Mouse (Mus musculus) left cerebral cortex, postnatal 25 days (tissue): ENCODE results near the gene Dlx4. TPM values are rescaled to one million over a fixed set of nuclear protein-coding genes. Genes with fewer than 3 reads are reported as not detected.
A peak's percentile ranks its signal among the peaks of the same experiment; 100 is the strongest.

Experiments
- DNase-seq, 2 experiments: peaks; one replicate each; pipeline ENCODE4 v3.0.0; 2022; ENCODE audit warnings: low spot score in 2 of 2, mixed read lengths in 1 of 2
- intact Hi-C: fragments of 180-260 bp; cut with DNase I; formaldehyde crosslinking; loops from one replicate; pipeline ENCODE4 v1.15.1; 2025
- total RNA-seq, 2 experiments: library from RNA; stranded (reverse); gene quantifications; 2 replicates each; pipeline ENCODE4 v1.2.3; 2021

Dlx4 gene
- total RNA-seq, 2 experiments from 2014 or later: not detected

DNA sequence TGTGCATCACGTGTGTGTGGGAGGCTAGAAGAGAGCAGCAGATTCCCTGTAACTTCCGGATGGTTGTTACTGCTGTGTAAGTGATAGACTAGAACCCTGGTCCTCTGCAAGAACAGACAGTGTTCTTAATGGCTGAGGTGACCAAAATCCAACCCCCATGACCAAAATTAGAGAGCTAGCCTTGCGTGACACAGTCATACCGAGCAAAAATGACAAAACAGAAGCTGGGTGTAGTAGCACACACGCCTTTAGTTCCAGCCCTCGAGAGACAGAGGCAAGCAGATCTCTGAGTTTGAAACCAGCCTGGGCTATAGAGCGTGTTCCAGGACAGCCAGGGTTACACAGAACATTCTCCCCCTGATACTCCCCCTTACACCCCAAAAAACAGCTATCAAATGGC, 36.0 kb downstream of the Dlx4 start:
- intact Hi-C loops: loop anchor here (10.0 kb wide), 1 partner anchor 265 kb away; no protein-coding TSS in a partner anchor
- no peak for DNase-seq

DNA sequence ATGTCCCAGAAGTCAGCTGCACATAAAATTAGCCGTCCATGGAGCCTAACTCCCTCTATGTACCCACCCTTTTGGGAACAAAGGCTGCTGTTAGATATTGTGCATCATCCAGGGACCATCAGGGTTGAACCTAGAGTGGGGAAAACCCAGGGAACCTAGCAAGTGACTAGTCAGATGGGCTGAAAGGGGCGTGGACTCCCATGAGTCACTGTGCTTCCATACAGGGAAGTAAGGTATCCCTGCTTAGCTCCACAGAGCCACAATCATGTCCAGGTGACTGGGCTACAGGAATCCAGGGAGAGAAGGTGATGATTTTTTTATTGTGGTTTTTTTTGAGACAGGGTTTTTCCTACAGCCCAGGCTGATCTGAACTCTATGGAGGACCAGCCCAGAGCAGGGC, 37.1 kb downstream of the Dlx4 start:
- intact Hi-C loops: loop anchor here (10.0 kb wide), 1 partner anchor 374 kb away; no protein-coding TSS in a partner anchor
- no peak for DNase-seq

DNA sequence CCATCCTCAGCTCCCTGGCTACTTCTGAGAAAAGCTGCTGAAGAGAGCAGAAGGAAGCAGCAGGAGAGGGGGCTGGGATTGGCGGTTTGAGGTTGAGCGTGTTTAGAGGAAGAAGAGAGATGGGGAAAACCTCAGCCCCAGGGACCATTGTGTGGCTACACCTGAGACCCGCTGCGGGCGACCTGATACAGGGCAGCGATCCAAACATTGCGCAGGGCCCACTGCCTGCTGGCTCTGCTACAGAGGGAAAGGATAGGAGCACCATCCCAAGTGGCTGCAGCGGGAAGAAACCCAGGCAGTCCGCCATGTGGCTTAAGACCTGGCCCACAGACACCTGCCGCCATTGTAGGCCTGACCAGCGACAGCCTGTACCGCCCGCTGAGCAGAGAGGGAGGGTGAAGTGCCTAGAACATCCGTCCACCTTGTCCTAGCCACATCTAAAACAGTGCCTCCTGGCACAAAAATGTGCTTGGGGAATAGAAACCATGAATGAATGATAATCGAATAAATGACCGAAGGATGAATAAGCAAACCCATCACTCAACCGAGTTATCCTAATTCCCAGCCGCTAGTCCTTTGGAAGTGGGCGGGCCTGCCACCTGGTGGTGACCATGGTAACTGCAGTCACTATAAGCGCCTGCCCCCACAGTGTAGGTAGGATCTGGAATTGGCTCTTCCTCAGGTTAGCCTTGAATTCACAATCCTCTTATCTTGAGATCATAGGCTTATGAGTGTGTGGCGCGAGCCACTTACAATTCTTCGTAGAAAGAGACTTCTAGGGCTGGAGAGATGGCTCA, 39.4 kb downstream of the Dlx4 start:
- DNase-seq: peak; percentile 75 to 80
- intact Hi-C loops: loop anchor here (1.0 to 10.0 kb wide), 3 partner anchors 30 to 372 kb away; partner anchors contain the start of gene Itga3

DNA sequence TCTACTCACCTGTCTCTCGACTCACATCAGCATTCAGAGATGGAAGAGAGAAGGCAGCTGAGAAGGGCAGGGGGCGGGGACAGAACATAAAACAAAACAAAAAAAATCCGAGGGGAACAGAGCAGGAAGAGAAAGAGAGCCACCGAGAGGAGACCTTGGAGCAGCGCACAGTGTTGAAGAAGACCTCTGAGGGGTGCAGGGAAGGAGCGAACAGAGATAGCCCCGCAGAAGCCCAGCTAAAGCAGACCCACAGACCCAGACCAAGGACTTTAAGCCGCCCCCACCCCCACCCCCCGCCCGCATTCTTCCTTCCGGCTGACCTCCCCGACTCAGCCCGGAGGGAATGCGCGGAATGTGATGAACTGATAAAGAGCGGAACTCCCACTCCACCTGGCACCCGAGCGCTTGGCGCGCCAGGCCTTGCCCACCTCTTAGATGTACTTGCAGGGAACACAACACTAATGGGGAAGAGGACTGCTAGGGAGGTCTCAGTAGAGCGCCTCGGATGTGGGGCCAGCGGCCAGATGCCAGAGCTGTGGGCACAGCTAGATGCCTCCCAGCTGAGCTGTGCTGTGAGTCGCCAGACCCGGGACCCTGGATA, 40.7 kb downstream of the Dlx4 start:
- DNase-seq: no peak
- intact Hi-C loops: loop anchor here (2.0 to 10.0 kb wide), 2 partner anchors 167 to 371 kb away; no protein-coding TSS in a partner anchor

DNA sequence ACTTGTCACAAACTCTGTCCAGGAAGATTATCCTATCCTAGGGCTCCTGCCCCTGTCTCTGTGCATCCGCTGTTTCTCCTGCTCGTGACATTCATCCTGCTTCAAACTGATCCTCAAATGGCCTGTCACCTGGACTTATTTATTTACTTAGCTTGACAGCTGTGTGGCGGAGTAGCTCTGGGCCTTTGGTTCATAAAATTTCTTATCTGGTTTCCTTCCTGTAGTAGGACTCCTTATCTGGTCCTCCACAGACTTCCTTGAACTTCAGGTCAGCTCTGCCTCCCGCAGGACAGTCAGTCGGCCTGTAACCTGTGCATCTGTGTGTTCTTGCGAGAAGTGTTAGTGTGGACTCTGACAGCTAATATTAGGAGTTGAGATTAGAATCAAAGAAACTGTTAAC, 41.8 kb downstream of the Dlx4 start:
- intact Hi-C loops: loop anchor here (2.0 to 10.0 kb wide), 2 partner anchors 165 to 369 kb away; no protein-coding TSS in a partner anchor
- no peak for DNase-seq

DNA sequence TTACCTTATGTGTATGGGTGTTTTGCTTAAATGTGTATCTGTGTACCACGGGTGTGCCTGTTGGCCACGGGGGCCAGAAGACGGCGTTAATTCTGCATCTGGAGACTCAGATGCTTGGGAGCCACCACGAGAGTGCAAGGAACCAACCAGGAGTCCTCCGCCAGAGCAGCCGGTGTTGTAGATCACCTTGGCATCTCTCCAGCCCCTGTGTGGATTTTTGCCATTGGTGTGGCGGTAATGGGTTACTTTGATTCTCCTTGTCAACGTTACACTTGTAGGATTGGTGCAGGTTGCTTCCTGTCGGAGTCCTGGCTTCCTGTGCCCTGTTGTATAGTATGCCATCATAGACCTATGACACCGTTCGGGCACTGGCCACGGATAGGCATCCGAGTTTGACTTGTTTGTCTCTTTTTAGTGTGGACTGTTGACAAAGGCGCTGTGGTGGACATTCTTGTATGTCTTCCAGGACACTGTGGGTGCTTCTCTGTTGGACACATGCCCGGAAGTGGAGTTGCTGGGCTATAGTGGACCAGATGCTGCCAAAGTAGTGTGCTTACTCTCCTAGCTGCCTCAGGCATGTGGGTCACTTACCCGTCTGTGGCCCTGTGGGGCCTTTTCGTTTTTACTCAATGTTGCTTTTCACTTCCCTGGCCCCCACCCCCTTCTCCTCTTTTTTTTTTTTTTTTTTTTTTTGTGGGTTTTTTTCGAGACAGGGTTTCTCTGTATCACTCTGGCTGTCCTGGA, 43.7 kb downstream of the Dlx4 start:
- no peak for DNase-seq
- intact Hi-C loops: loop anchor here (10.0 kb wide), 1 partner anchor 368 kb away; no protein-coding TSS in a partner anchor

DNA sequence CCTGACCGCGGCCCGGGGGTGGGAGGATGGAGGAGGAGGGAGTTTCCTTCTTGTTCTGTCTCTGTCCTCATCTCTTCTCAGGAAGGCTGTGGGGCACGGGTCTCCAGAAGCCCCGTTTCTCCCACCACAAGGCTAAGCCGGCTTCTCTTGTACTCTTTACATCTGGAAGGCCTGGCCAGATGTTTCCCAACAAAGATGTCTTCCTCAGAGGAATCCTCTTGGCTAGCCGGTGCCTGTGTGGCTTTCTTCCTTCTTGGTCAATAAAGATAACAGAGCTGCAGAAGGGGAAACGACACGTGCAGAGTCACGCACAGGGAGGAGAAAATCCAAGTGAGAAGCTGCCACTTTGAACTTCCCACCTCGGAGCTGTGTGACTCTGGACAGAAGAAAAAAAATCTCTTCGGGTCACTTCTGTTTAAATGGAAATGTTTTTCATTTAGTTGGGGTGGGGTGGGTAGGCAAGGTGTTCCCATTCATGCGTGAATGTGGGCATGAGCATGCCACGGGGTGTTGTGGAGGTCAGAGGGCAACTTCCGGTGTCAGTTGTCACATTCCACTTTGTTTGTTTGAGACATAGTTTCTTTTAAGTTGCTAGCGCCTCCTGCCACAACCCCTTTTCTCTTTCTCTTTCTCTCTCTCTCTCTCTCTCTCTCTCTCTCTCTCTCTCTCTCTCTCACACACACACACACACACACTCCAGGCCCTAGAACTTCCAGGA, 44.8 kb downstream of the Dlx4 start:
- DNase-seq: no peak
- intact Hi-C loops: loop anchor here (10.0 kb wide), 1 partner anchor 366 kb away; no protein-coding TSS in a partner anchor

DNA sequence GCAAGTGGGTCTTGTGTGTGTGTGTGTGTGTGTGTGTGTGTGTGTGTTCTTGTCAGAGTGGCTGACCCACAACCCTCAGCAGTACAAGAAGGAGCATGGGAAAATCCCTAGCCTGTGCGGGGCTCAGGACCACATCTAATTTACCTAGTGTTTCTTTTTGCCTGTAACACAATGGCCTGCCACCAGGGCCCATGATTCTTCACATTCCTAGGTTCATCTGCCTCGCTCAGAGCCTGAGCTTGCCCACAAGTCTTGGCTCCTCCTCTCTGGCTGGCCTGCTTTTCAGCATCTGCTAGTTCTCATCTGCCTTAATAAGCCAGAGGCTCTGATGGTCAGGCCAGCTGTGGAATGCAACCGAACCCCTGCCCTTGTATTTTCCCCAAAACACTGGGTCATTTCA, 45.7 kb downstream of the Dlx4 start:
- intact Hi-C loops: loop anchor here (10.0 kb wide), 1 partner anchor 366 kb away; no protein-coding TSS in a partner anchor
- no peak for DNase-seq

DNA sequence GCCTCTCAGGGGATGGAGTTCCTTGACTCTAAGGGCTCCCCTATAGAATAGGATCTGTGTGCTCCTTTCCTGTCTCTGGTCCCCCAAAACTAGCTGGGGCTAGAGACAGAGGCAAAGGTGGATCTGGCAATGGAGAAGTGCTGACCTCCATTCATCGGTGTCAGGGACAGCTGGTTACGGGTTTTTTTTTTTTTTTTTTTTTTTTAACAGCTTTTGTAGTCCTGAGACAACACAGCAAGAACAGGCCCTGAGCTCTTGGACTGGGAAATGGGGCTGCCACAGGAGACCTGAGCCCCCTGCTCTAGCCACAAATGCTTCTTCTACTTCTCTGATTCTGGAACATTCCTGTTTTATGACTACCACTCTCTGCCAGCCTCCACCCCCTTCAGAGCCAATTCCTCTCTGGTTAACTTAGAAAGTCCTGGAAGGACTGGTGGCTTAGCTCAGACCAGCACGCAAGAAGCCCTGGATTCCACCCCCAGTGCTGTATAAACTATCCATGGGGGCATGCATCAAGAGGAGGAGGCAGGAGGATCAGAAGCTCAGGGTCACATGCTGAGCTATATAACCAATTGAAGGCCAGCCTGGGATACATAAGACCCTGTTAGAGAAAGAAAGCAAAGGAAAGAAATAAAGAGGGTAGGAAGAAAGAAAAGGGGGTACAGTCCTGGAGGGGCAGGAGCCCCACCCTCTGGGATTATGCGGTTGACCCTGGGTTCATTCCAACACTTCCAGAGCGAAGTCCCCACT, 47.5 kb downstream of the Dlx4 start:
- intact Hi-C loops: no loop called here
- DNase-seq: no peak

DNA sequence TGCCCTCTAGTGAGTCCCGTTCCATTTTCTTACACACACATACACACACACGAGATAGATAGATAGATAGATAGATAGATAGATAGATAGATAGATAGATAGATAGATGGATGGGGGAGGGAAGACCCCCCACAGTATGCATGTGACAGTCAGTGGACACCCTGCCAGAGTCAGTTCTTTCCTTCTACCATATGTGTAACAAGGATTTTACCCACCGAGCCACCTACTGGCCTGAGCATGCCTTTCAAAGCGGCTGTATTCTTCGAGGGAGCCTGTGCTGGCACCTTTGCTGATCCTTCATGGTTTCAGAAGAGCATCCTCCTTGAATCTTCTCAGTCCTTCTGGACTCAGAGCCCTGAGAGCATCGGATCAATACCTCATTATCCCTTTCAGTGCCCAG, 48.2 kb downstream of the Dlx4 start:
- no peak for DNase-seq
- intact Hi-C loops: no loop called here

DNA sequence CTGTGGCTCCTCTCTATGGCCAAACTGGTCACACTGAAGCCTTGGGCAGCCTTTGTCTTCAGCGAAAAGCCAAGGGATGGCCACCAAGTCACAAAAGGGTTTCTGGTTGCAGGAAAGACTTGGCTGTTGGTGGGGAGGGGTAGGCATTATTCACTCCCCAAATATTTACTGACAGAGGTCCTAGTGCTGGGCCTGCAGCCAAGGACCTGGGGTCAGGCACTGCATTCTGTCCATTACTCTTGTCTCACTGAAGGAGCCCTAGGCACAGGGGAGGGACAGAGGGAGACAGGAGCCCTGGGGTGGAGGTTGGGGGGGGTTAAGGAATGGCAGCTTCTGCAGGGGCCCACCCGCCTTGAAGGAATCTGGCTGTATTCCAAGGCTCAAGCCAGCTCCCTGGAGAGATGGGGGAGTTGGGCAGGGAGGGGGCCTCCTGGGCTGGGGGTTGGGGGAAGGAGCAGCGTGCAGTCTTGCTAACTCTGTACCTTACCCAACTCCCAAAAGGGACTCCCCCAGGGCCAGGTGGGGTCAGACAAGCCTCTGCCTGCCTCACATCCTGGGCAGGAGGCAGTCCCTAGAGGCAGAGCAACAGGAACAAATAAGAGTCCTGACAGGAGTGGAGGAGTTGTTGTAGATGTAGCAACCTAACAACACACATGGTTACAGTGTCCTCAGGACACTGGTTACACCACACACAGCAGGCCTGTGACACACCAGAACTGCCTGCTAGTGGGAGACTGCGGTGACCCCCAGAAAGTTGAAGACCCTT, 49.3 kb downstream of the Dlx4 start:
- intact Hi-C loops: no loop called here
- no peak for DNase-seq

DNA sequence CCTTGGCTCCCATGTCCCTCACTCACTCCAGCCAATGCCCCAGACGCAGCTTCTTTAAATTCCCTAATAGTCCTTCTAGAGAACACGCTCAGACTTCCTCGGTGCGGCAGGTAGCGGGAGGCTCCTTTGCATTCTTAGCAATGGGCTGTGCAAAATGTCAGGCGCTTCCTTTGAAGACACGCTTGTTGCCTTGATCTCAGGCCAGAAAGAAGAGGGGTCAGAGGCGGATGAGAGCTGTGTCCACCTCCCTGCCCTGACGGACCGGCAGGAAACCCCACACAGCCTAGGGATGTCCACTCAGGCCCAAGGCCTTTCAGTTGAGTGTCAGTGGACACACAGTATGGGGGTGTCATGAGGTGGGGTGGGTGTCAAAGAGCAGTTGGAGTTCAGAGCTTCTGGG, 50.5 kb downstream of the Dlx4 start:
- intact Hi-C loops: no loop called here
- DNase-seq: no peak

DNA sequence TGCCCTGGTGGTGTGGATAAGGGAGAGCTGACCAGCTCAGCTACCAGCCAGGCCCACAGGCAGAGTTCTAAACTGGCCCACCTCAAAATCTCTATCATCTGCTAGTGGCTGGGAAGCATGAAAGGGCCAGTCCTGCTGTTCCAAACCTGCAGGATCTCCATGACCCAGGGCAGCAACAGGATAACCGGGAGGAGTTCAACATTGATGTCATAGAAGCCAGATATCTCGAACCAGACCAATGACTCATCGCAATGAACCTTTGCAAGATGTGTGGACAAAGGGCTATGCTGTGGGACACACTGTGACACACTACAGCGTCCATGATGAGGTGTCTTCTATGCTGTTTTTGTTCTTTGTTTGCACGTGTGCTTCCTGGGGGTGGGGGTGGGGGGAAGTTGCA, 53.0 kb downstream of the Dlx4 start:
- DNase-seq: no peak
- intact Hi-C loops: no loop called here

Other genes starting within 250 kb of the Dlx4 start
- 10 to 100 TPM; 22.8 to 31.9 TPM for gene Col1a1, start 210.0 kb downstream of the Dlx4 start, total RNA-seq
- not detected for gene Hils1, start 178.7 kb downstream of the Dlx4 start, total RNA-seq
- under 1 TPM in 1 of 2 experiments, not detected in 1; 0.46 TPM for gene Sgca, start 169.9 kb downstream of the Dlx4 start, total RNA-seq
- 100 to 1,000 TPM; 675 to 703 TPM for gene Ppp1r9b, start 155.2 kb downstream of the Dlx4 start, total RNA-seq
- 10 to 100 TPM; 30.8 to 31.1 TPM for gene Samd14, start 136.4 kb downstream of the Dlx4 start, total RNA-seq
- 10 to 100 TPM; 87.3 to 88.7 TPM for gene Pdk2, start 104.9 kb downstream of the Dlx4 start, total RNA-seq
- gene Itga3, start 69.5 kb downstream of the Dlx4 start, total RNA-seq: 10 to 100 TPM; 13.8 to 14.5 TPM
- gene Dlx3, start 26.1 kb downstream of the Dlx4 start, total RNA-seq: not detected
- gene Tac4, start 115.3 kb upstream of the Dlx4 start, total RNA-seq: not detected
- gene Kat7, start 164.0 kb upstream of the Dlx4 start, total RNA-seq: 10 to 100 TPM; 67.5 to 70.1 TPM
- 1 to 10 TPM; 2.5 to 3.8 TPM for gene Fam117a, start 190.8 kb upstream of the Dlx4 start, total RNA-seq
- 10 to 100 TPM; 65.6 to 66.0 TPM for gene Slc35b1, start 238.4 kb upstream of the Dlx4 start, total RNA-seq